In the genomic region with DNA sequence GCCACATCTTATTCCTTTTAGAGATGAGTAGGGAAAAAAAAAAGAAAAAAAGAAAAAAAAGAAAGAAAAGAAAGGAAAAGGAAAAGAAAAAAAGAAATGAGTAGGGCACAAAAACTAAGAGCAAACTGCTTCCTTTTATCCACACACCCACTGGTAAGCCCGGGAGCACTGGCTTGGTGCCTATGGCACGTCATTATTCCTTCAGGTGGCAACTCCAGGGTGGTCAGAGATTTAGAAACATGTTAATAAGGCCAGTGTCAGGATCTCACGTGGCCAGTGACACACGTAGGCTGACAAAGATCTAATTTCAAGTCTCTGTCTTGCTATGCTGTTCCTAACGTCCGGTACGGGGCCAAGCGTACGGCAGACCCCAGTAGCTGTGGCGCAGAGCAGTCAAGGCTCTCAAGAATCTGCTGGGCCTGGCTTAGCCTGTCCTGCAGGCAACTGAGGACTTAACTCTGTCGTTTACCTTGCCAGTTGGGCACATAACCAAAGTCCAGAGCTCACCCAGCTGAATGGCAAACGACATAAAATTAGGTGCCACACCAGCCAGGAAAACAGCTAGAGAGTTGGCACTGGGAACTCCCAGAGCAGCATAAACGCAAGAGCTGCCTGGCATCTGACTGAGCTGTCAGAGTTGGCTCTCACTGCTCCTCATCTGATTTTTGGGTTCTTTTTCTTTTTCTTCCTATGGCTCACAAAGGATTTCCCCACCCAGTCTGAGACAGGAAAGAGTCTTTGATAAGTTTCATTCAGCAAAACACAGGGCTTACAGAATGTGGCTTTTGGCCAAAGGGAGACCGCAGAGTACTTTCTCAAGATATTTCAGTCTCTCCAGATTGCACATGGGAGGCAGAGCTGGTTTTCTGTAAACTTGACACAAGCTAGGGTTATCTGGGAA, we compare ENCODE assay signal across 8 mouse cellular contexts.
A peak's percentile ranks its signal among the peaks of the same experiment; 100 is the strongest.
DNase-seq lines count a peak whose midpoint lies in the region; ATAC-seq lines count a peak whose summit lies in the region.
"Had no signal": no experiment of that assay in that cellular context is flagged by ENCODE, and none has a peak within 500 bp of the region (broad histone marks: within the 10 kb centered on the region; RNA-seq: fewer than 3 reads in every experiment).

No protein-coding gene starts in this region.

- DNase-seq in kidney, adult 9 months, result peak; percentile 43
- DNase-seq in kidney, postnatal 10 days, result no peak
- DNase-seq in cerebellum, adult 9-10 months, result peak; percentile 49
- peak; percentile 39 to 45 for DNase-seq in heart, adult 9 months (ENCODE audit: low spot score in 2 of 2)
- DNase-seq in lung, postnatal 10 days, result peak; percentile 26

- no peak for ATAC-seq in activated CD4-positive, CD25-positive, alpha-beta regulatory T cell, adult 4 months
- no peak for ATAC-seq in inflammation-experienced regulatory T-cells, adult 6 months
- ATAC-seq: intestine, embryonic 15.5 days had no signal
